Mouse (Mus musculus) embryonic facial prominence, embryonic 14.5 days (tissue): ENCODE results near the gene Ddx10. TPM values are rescaled to one million over a fixed set of nuclear protein-coding genes. Genes with fewer than 3 reads are reported as not detected.
"Not testable (repeated sequence)": the region's sequence is repeated elsewhere in the genome, so short reads cannot be mapped to it uniquely, and the experiment has no call there.

Experiments used
- ATAC-seq: fragments of 200-750 bp; cut with Nextera tagmentation; 2 replicates; pipeline ENCODE4 v1.8.0; 2017; ENCODE audit warnings: low read depth, moderate number of reproducible peaks, moderate TSS enrichment
- DNase-seq: peaks from one replicate; pipeline ENCODE4 v3.0.0-alpha.2; 2015; ENCODE audit warnings: low spot score
- H3K27ac ChIP-seq: fragments of 300-500 bp; sonication (generic); replicated peaks from 2 replicates; pipeline ENCODE4 v1.5.1; 2014; ENCODE audit warnings: low read depth, mild to moderate bottlenecking, low read length, moderate library complexity
- H3K27me3 ChIP-seq: fragments of 300-500 bp; sonication (generic); replicated peaks from 2 replicates; pipeline ENCODE4 v1.6.1; 2014; ENCODE audit warnings: low read length; ENCODE audit not compliant: control insufficient read depth, insufficient read depth
- H3K36me3 ChIP-seq: fragments of 300-500 bp; sonication (generic); 2 replicates; pipeline ENCODE4 v1.6.1; 2014; ENCODE audit warnings: low read length, mixed read lengths; ENCODE audit not compliant: control insufficient read depth, insufficient read depth
- H3K4me1 ChIP-seq: fragments of 300-500 bp; sonication (generic); 2 replicates; pipeline ENCODE4 v1.6.1; 2014; ENCODE audit warnings: antibody characterized with exemption, low read length; ENCODE audit not compliant: control insufficient read depth, insufficient read depth
- H3K4me2 ChIP-seq: fragments of 300-500 bp; sonication (generic); 2 replicates; pipeline ENCODE4 v1.6.1; 2014; ENCODE audit warnings: low read depth, mild to moderate bottlenecking, low read length, moderate library complexity, mixed read lengths
- H3K4me3 ChIP-seq: fragments of 300-500 bp; sonication (generic); 2 replicates; pipeline ENCODE4 v1.5.1; 2014; ENCODE audit warnings: low read depth, mild to moderate bottlenecking, low read length
- H3K9ac ChIP-seq: fragments of 300-500 bp; sonication (generic); 2 replicates; pipeline ENCODE4 v1.6.1; 2014; ENCODE audit warnings: low read depth, mild to moderate bottlenecking, low read length, moderate library complexity, mixed read lengths
- H3K9me3 ChIP-seq: fragments of 300-500 bp; sonication (generic); 2 replicates; pipeline ENCODE4 v1.6.1; 2016; ENCODE audit warnings: low read length; ENCODE audit not compliant: control insufficient read depth
- WGBS: fragments of 180-500 bp; shearing (Covaris S2); extraction: QIAGEN DNeasy Blood & Tissue Kit; methylation state at CpG from one replicate; pipeline ENCODE4 v1.1.7; 2014; 5-methylcytosine and 5-hydroxymethylcytosine counted together
- polyA plus RNA-seq: library from polyadenylated mRNA; unstranded; fragments of >200 nt; fragmentation: Nextera tagmentation; extraction: Ambion mirVana; gene quantifications from 2 replicates; pipeline ENCODE4 v1.2.1, GENCODE M21; 2014

Gene Ddx10
- polyA plus RNA-seq, 1 experiment from 2014 or later = 24.6 TPM

GRCm38 (mm10) chr9:53247516-53247915, 337 bp downstream of the Ddx10 start:
- DNase-seq (no peak), ATAC-seq (peak; percentile 19; the same call in 1 of the 2 replicates)
- peak overlapping the region; percentile 70 for H3K4me3 ChIP-seq
- H3K9ac ChIP-seq = peak overlapping the region; percentile 79
- H3K4me2 ChIP-seq = peak overlapping the region; percentile 92
- H3K27ac ChIP-seq = 0 out of 2 replicates have a peak overlapping the region, but pooled peaks have one; percentile 8
- H3K4me1 ChIP-seq = peaks cover 13% of the 10 kb centered on the region
- H3K36me3 ChIP-seq = no peaks in the 10 kb centered on the region
- no peaks in the 10 kb centered on the region for H3K9me3 ChIP-seq
- 1% methylated on average over 22 of the region's 23 CpGs for WGBS
- no peaks in the 10 kb centered on the region for H3K27me3 ChIP-seq

- Histone ChIP-seq H3K4me3 (no peak overlapping the region), H3K27ac (no peak overlapping the region), H3K9ac (no peak overlapping the region), H3K9me3 (no peaks in the 10 kb centered on the region), H3K4me2 (no peak overlapping the region), H3K4me1 (no peaks in the 10 kb centered on the region), H3K27me3 (no peaks in the 10 kb centered on the region), H3K36me3 (peaks cover 12% of the 10 kb centered on the region)
- peak; percentile 42 for DNase-seq
- WGBS = 55% methylated on average over 2 of the region's 2 CpGs
- no peak for ATAC-seq
Observed at GRCm38 (mm10) chr9:53218181-53218580, 29.7 kb downstream of the Ddx10 start.

GRCm38 (mm10) chr9:53208283-53208682, 39.6 kb downstream of the Ddx10 start:
- no peak overlapping the region for H3K4me2 ChIP-seq
- no peak overlapping the region for H3K9ac ChIP-seq
- no peaks in the 10 kb centered on the region for H3K4me1 ChIP-seq
- ATAC-seq (no peak), DNase-seq (peak; percentile 3)
- no peaks in the 10 kb centered on the region for H3K9me3 ChIP-seq
- 56% methylated on average over 4 of the region's 4 CpGs for WGBS
- H3K4me3 ChIP-seq = no peak overlapping the region
- H3K36me3 ChIP-seq = peaks cover 10% of the 10 kb centered on the region
- H3K27ac ChIP-seq = no peak overlapping the region
- no peaks in the 10 kb centered on the region for H3K27me3 ChIP-seq

GRCm38 (mm10) chr9:53174590-53174989, 73.3 kb downstream of the Ddx10 start:
- WGBS = 90% methylated on average over 2 of the region's 2 CpGs
- H3K4me1 ChIP-seq = no peaks in the 10 kb centered on the region
- no peaks in the 10 kb centered on the region for H3K27me3 ChIP-seq
- H3K27ac ChIP-seq = no peak overlapping the region
- H3K9ac ChIP-seq = no peak overlapping the region
- H3K4me2 ChIP-seq = no peak overlapping the region
- no peaks in the 10 kb centered on the region for H3K9me3 ChIP-seq
- no peak for DNase-seq
- no peaks in the 10 kb centered on the region for H3K36me3 ChIP-seq
- no peak overlapping the region for H3K4me3 ChIP-seq
- no peak for ATAC-seq

- no peak overlapping the region for H3K27ac ChIP-seq
- 57% methylated on average over 2 of the region's 2 CpGs for WGBS
- DNase-seq = peak; percentile 10
- no peak for ATAC-seq
- no peaks in the 10 kb centered on the region for H3K9me3 ChIP-seq
- no peak overlapping the region for H3K4me2 ChIP-seq
- H3K4me1 ChIP-seq = no peaks in the 10 kb centered on the region
- no peak overlapping the region for H3K9ac ChIP-seq
- no peak overlapping the region for H3K4me3 ChIP-seq
- no peaks in the 10 kb centered on the region for H3K36me3 ChIP-seq
- H3K27me3 ChIP-seq = no peaks in the 10 kb centered on the region
Observed at GRCm38 (mm10) chr9:53173258-53173657, 74.6 kb downstream of the Ddx10 start.

- Histone ChIP-seq H3K4me2 (no peak overlapping the region), H3K27ac (no peak overlapping the region), H3K4me1 (no peaks in the 10 kb centered on the region), H3K36me3 (no peaks in the 10 kb centered on the region), H3K4me3 (no peak overlapping the region), H3K27me3 (no peaks in the 10 kb centered on the region), H3K9ac (no peak overlapping the region), H3K9me3 (no peaks in the 10 kb centered on the region)
- ATAC-seq (0 out of 2 replicates have a peak, but pooled peaks have one; percentile 41), DNase-seq (peak; percentile 38)
- WGBS = 33% methylated on average over 4 of the region's 4 CpGs
Observed at GRCm38 (mm10) chr9:53144266-53144665, 103.6 kb downstream of the Ddx10 start.

- Histone ChIP-seq H3K4me3 (no peak overlapping the region), H3K9me3 (no peaks in the 10 kb centered on the region), H3K36me3 (no peaks in the 10 kb centered on the region), H3K4me2 (no peak overlapping the region), H3K9ac (no peak overlapping the region), H3K4me1 (no peaks in the 10 kb centered on the region), H3K27ac (no peak overlapping the region), H3K27me3 (no peaks in the 10 kb centered on the region)
- ATAC-seq = no peak
- DNase-seq = no peak
- WGBS = 83% methylated on average over 2 of the region's 2 CpGs
Observed at GRCm38 (mm10) chr9:53143508-53143907, 104.3 kb downstream of the Ddx10 start.

- WGBS = 77% methylated on average over 1 of the region's 1 CpGs
- H3K27me3 ChIP-seq, H3K4me2 ChIP-seq, H3K36me3 ChIP-seq, DNase-seq, H3K27ac ChIP-seq, H3K9me3 ChIP-seq, H3K4me1 ChIP-seq, ATAC-seq, H3K9ac ChIP-seq, H3K4me3 ChIP-seq: not testable (repeated sequence)
Observed at GRCm38 (mm10) chr9:53142424-53142823, 105.4 kb downstream of the Ddx10 start.

GRCm38 (mm10) chr9:53140610-53141165, 107.2 kb downstream of the Ddx10 start:
- 88% methylated on average over 8 of the region's 8 CpGs for WGBS
- no peaks in the 10 kb centered on the region for H3K27me3 ChIP-seq

More at GRCm38 (mm10) chr9:53140610-53141165, 107.2 kb downstream of the Ddx10 start:
- H3K4me1 ChIP-seq = no peaks in the 10 kb centered on the region
- no peak overlapping the region for H3K9ac ChIP-seq
- no peak overlapping the region for H3K27ac ChIP-seq
- no peak for ATAC-seq
- peaks cover 3% of the 10 kb centered on the region; the same call in 1 of the 2 replicates for H3K9me3 ChIP-seq
- no peak overlapping the region for H3K4me2 ChIP-seq
- H3K36me3 ChIP-seq = no peaks in the 10 kb centered on the region
- no peak overlapping the region for H3K4me3 ChIP-seq
- DNase-seq = no peak
